Mouse (Mus musculus): ENCODE data around the gene Dact1. TPM values are rescaled to one million over a fixed set of nuclear protein-coding genes. Genes with fewer than 3 reads are reported as not detected.

Gene Dact1
- polyA plus RNA-seq, 1 experiment = 4.0 TPM

DNA sequence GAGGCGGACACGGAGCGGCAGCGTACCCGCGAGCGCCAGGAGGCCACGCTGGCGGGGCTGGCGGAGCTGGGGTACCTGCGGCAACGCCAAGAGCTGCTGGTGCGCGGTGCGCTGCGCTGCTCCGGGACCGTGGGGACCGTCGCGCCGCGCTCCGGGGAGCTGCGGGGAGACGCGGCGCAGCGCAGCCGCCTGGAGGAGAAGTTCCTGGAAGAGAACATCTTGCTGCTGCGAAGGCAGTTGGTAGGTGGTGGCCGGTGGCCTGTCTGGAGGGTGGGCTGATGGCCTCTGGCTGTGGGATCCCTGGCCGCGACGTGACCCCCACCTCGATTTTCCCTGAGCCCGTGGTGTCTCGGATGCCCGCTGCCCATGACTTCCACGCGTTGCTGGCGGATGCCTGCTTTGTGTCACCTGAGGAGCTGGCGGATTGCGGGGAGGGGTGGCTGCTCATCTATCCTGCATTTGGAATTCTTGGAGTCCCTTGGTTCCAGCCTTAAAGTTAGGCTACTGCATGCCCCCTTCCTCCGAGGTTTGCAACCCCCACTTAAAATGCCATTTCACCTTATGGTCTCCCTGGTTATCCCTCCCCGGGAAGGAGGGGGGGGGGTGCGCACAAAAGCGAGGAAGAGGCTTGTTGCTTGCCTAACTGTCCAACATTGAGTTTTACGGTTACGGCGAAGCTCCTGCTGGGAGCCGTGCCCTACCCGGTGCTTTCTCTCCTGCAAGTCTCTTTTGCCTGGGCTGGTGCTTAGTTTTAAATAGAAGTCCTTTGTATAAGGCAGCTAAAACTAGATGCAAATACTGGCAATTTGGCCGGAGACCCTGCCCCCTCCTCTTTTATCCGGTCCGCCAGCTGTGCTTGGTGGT, 616 bp downstream of the Dact1 start:
- no peaks in the 10 kb centered on the region for H3K36me3 ChIP-seq (ENCODE audit: control insufficient read depth, insufficient read depth, low read length)
- WGBS = 1% methylated on average over 56 of the region's 56 CpGs
- H3K4me3 ChIP-seq (ENCODE audit: insufficient read depth, low read depth, low read length) = peak overlapping the region; percentile 71
- H3K27ac ChIP-seq (ENCODE audit: insufficient read depth, low read depth, low read length) = peak overlapping the region; percentile 0; the same call in 1 of the 2 replicates
- H3K4me1 ChIP-seq (ENCODE audit: control insufficient read depth, insufficient read depth, low read length) = peaks cover 6% of the 10 kb centered on the region; the same call in 1 of the 2 replicates
- no peaks in the 10 kb centered on the region for H3K27me3 ChIP-seq (replicated peaks; ENCODE audit: control insufficient read depth, insufficient read depth, low read length)
- TF ChIP-seq POLR2A (IDR thresholded peaks at IDR 0.05; ENCODE audit: low read depth, low read length) = no peak
- TF ChIP-seq CTCF (conservative IDR thresholded peaks at IDR 0.05; ENCODE audit: insufficient read depth, insufficient read length, low read depth, low read length) = no peak
- DNase-seq = peak; percentile 20

DNA sequence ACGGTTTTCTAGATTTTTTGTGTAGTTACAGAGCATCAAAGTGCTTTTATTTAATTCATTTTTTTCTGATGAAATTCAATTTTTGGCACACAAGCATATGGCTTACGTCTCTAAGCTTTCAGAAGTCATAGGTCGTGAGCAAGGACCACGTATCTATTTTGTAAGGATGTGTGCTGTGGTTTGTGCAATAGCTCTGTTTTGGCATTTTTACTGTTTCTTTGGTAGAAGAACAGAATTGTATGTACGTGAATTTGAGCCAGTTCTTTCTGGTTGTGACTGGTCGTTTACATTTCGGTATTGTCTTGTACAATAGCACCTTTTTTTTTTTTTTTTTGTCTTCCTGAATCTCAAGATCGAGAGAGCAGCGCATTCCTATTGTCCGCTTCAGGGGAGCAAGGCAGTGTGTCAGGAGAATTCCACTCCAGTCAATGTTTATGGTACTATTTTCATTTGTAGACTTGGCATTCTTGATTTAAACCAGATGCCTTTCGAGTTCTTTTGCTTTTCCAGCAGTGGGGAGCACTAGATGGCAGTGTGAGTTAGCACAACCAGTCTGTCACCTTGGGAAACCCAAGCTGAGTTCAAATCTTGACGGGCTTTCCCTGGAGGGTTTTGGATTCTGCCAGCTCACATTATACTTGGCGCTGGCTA, 1.7 kb downstream of the Dact1 start:
- peak; percentile 82 for DNase-seq
- H3K27ac ChIP-seq (ENCODE audit: insufficient read depth, low read depth, low read length) = no peak overlapping the region

DNA sequence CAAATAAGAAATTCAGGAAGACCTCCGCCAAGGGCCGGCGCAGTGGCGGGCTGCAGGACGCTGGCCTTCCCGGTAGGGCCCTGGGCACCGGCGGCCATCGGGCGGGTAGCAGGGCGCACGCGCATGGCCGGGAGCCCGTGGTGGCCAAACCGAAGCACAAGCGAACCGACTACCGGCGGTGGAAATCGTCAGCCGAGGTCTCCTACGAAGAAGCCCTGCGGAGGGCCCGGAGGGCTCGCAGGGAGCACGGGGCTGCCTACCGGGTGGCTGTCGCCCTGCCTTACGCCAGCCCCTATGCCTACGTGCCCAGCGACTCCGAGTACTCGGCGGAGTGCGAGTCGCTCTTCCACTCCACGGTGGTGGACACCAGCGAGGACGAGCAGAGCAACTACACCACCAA, 8.6 kb downstream of the Dact1 start:
- TF ChIP-seq CTCF (conservative IDR thresholded peaks at IDR 0.05; ENCODE audit: insufficient read depth, insufficient read length, low read depth, low read length) (no peak), POLR2A (IDR thresholded peaks at IDR 0.05; ENCODE audit: low read depth, low read length) (no peak)
- WGBS = 93% methylated on average over 40 of the region's 40 CpGs
- Histone ChIP-seq H3K4me3 (ENCODE audit: insufficient read depth, low read depth, low read length) (no peak overlapping the region), H3K27ac (ENCODE audit: insufficient read depth, low read depth, low read length) (no peak overlapping the region), H3K27me3 (replicated peaks; ENCODE audit: control insufficient read depth, insufficient read depth, low read length) (no peaks in the 10 kb centered on the region), H3K36me3 (ENCODE audit: control insufficient read depth, insufficient read depth, low read length) (peaks cover 2% of the 10 kb centered on the region; the same call in 1 of the 2 replicates), H3K4me1 (ENCODE audit: control insufficient read depth, insufficient read depth, low read length) (no peaks in the 10 kb centered on the region)
- DNase-seq = no peak

More for the DNA sequence above, 1.7 kb downstream of the Dact1 start:
- Histone ChIP-seq H3K36me3 (ENCODE audit: control insufficient read depth, insufficient read depth, low read length) (no peaks in the 10 kb centered on the region), H3K4me1 (ENCODE audit: control insufficient read depth, insufficient read depth, low read length) (peaks cover 6% of the 10 kb centered on the region; the same call in 1 of the 2 replicates), H3K4me3 (ENCODE audit: insufficient read depth, low read depth, low read length) (peak overlapping the region; percentile 35; the same call in 1 of the 2 replicates), H3K27me3 (replicated peaks; ENCODE audit: control insufficient read depth, insufficient read depth, low read length) (no peaks in the 10 kb centered on the region)
- peak; percentile 76 for TF ChIP-seq CTCF (conservative IDR thresholded peaks at IDR 0.05; ENCODE audit: insufficient read depth, insufficient read length, low read depth, low read length)
- no peak for TF ChIP-seq POLR2A (IDR thresholded peaks at IDR 0.05; ENCODE audit: low read depth, low read length)
- 14% methylated on average over 13 of the region's 13 CpGs for WGBS

DNA sequence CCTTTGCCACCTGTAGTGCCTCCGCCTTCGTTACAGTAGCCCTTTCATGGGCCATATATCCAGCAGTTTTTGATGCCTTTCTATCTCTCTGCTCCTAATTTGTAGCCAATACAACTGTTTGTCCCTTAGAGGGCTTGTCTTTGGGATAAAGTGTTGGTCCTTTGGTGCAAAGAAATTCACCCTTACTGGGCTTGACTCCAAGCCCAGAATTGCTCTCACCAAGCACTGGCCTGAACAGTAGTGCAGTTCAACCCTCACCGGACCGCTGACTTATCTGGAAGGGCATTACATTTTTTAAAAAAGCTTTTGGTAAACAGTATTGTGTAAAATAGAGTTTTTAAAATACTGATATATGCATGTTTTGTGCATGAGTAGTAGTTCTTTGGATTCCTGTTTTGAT, 9.9 kb downstream of the Dact1 start:
- Histone ChIP-seq H3K4me1 (ENCODE audit: control insufficient read depth, insufficient read depth, low read length) (no peaks in the 10 kb centered on the region), H3K36me3 (ENCODE audit: control insufficient read depth, insufficient read depth, low read length) (peaks cover 2% of the 10 kb centered on the region; the same call in 1 of the 2 replicates), H3K27me3 (replicated peaks; ENCODE audit: control insufficient read depth, insufficient read depth, low read length) (no peaks in the 10 kb centered on the region), H3K4me3 (ENCODE audit: insufficient read depth, low read depth, low read length) (no peak overlapping the region), H3K27ac (ENCODE audit: insufficient read depth, low read depth, low read length) (no peak overlapping the region)
- WGBS = 93% methylated on average over 4 of the region's 4 CpGs
- no peak for DNase-seq
- TF ChIP-seq CTCF (conservative IDR thresholded peaks at IDR 0.05; ENCODE audit: insufficient read depth, insufficient read length, low read depth, low read length) = no peak
- TF ChIP-seq POLR2A (IDR thresholded peaks at IDR 0.05; ENCODE audit: low read depth, low read length) = no peak

DNA sequence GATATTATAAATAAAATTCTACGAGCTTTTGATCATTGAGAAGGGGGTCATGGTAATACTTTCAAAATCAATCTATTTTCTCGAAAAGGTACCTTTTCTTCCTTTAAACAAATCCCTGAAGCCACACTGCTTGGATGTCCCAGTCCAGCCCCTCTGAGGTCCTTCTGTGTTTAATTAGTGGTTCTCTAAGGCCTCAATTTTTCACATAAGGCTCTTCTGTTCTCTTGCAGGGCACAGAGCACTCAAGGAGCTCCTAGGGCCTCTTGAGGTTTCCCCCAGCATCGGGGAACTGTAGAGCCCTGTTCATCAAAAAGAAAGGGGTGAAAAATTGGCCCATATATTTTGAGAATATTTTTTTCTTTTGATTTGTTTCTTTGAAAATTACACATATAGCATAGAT, 23.0 kb downstream of the Dact1 start:
- no peak for TF ChIP-seq CTCF (conservative IDR thresholded peaks at IDR 0.05; ENCODE audit: insufficient read depth, insufficient read length, low read depth, low read length)
- no peak for TF ChIP-seq POLR2A (IDR thresholded peaks at IDR 0.05; ENCODE audit: low read depth, low read length)
- no peaks in the 10 kb centered on the region; the same call in 1 of the 2 replicates for H3K4me1 ChIP-seq (ENCODE audit: control insufficient read depth, insufficient read depth, low read length)
- no peaks in the 10 kb centered on the region for H3K27me3 ChIP-seq (replicated peaks; ENCODE audit: control insufficient read depth, insufficient read depth, low read length)
- no peak overlapping the region for H3K4me3 ChIP-seq (ENCODE audit: insufficient read depth, low read depth, low read length)
- 93% methylated on average over 3 of the region's 3 CpGs for WGBS
- no peak for DNase-seq
- H3K36me3 ChIP-seq (ENCODE audit: control insufficient read depth, insufficient read depth, low read length) = no peaks in the 10 kb centered on the region
- H3K27ac ChIP-seq (ENCODE audit: insufficient read depth, low read depth, low read length) = no peak overlapping the region

DNA sequence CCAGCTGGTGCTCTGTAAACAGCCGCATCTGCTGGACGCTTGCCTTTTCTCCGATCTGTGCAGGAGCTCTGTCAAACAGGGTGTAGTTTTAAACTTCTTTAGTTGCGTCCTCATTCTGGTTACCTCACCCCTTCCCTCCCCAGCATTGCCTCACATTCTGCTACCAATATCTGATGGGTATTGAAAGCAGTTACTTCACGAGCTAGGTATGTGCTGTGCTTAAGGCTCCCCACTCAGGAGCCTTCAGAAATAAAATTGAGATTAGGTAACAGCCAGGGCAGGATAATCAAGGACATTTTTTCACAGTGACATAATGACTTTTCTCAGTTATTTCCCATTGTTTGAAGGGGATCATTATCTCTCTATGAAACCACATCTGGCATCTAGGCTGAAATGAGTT, 23.9 kb downstream of the Dact1 start:
- Histone ChIP-seq H3K27me3 (replicated peaks; ENCODE audit: control insufficient read depth, insufficient read depth, low read length) (no peaks in the 10 kb centered on the region), H3K36me3 (ENCODE audit: control insufficient read depth, insufficient read depth, low read length) (no peaks in the 10 kb centered on the region), H3K27ac (ENCODE audit: insufficient read depth, low read depth, low read length) (no peak overlapping the region), H3K4me3 (ENCODE audit: insufficient read depth, low read depth, low read length) (no peak overlapping the region), H3K4me1 (ENCODE audit: control insufficient read depth, insufficient read depth, low read length) (no peaks in the 10 kb centered on the region; the same call in 1 of the 2 replicates)
- no peak for TF ChIP-seq CTCF (conservative IDR thresholded peaks at IDR 0.05; ENCODE audit: insufficient read depth, insufficient read length, low read depth, low read length)
- no peak for TF ChIP-seq POLR2A (IDR thresholded peaks at IDR 0.05; ENCODE audit: low read depth, low read length)
- WGBS = 74% methylated on average over 5 of the region's 5 CpGs
- no peak for DNase-seq

DNA sequence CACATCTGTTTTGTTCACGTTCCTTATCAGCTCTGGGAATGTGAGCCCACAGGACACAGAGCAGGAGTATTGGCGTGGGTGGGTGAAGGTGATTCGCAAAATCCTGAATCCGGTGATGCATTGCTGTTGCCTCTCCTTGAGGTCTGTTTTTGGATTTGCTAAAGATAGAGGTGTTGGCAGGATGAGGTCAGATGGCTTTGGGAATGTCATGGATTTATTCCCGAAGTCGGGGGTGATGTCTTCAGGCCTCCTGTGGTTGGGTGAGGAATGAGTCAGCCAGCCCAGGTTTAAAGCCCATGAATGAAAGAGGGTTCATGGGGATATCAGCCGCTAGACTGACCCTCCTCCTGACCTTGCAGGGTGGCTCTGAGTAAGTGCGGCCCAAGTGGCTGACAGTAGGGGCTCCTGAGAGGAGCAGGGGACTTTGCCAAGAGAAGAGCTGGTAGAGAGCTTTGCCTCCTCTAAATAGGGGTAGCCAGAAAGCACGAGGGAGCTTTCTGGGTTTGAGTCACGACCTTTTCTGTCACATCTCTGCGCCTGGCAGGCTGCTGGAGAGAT, 27.4 kb downstream of the Dact1 start:
- no peaks in the 10 kb centered on the region for H3K4me1 ChIP-seq (ENCODE audit: control insufficient read depth, insufficient read depth, low read length)
- no peak for TF ChIP-seq CTCF (conservative IDR thresholded peaks at IDR 0.05; ENCODE audit: insufficient read depth, insufficient read length, low read depth, low read length)
- TF ChIP-seq POLR2A (IDR thresholded peaks at IDR 0.05; ENCODE audit: low read depth, low read length) = no peak
- H3K36me3 ChIP-seq (ENCODE audit: control insufficient read depth, insufficient read depth, low read length) = no peaks in the 10 kb centered on the region
- 80% methylated on average over 11 of the region's 11 CpGs for WGBS
- H3K4me3 ChIP-seq (ENCODE audit: insufficient read depth, low read depth, low read length) = no peak overlapping the region
- no peak overlapping the region for H3K27ac ChIP-seq (ENCODE audit: insufficient read depth, low read depth, low read length)
- H3K27me3 ChIP-seq (replicated peaks; ENCODE audit: control insufficient read depth, insufficient read depth, low read length) = no peaks in the 10 kb centered on the region
- no peak for DNase-seq
